Mouse (Mus musculus): ENCODE results near the gene Mthfr.

- no peak for TF ChIP-seq CTCF (IDR thresholded peaks at IDR 0.05; ENCODE audit: low read depth)
- TF ChIP-seq EP300 (IDR thresholded peaks at IDR 0.05; ENCODE audit: low read depth), result no peak
Measured at GRCm38 (mm10) chr4:148056246-148056645, 17.4 kb downstream of the Mthfr start.

All from liver, postnatal 0 days (tissue).